Mouse (Mus musculus): ENCODE data around the gene Wdr5. TPM values are rescaled to one million over a fixed set of nuclear protein-coding genes. Genes with fewer than 3 reads are reported as not detected.

Gene Wdr5
- total RNA-seq (2023) = 39.5 TPM

DNA sequence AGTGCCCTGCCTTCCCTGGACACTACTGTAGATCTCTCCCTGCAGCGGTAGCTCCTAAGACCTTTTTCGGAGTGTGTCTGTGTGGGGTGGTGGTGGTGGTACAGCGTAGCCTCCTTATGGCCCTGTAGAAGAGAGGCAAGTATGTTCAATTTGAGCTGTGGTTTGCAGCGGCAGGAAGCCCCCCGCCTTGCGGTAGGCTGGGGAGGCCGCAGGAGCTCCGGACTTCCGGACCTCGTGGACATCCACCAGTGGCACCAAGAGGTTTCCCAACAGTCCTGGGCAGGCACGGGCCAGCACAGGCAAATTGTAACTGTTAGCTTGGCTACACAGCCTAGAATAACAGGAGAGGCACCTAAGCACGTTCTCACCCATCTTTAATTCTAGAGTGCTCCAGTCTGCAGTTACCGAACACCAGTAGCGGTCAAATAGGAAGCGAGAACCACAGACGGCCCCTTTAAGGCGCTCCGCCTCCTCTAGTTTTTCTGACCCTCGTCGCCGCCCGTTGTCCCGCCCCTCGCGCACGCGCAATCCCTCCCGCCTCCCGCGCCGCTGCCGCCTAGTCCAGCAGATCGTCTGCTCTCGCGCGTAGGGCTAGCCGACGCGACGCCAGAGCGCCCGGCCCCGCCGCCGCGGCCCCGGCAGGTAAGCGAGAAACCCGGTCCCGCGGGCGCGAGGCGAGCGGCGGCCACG is at the start of gene Wdr5:
Wdr5 (plus strand) TSS at position 519 of the 690 bp plus-strand sequence.

DNA sequence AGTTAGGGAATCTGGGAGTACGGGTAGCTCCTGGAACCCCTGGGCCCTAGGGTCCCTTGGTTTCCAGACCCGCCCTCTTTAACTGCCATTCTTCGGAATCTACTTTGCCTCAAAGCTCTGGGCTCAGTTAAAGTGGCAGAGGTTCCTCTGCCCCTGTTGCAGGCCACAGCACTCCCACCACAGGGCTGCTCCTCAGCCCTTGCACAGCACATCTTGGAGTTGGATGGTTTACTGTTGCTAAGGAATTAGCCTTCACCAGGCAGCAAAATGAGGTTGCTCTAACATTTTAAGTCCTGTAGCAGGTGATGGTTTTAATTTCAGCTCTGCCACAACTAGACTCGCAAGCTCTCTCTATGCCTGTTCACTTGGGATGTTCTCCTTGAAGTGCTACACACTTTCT is 7.4 kb upstream of the Wdr5 start, which contains the start of gene Brd3:
Brd3 (minus strand) TSS at position 101 of the 400 bp plus-strand sequence.

Other genes with a start within 250 kb of the Wdr5 start
- gene Vav2, start 88.1 kb upstream of the Wdr5 start, total RNA-seq (2023) = 21.3 TPM
- gene Brd3os, start 72.8 kb upstream of the Wdr5 start, total RNA-seq (2023) = not detected
- gene Brd3, start 7.5 kb upstream of the Wdr5 start, total RNA-seq (2023) = 21.3 TPM
- gene Rxra, start 161.3 kb downstream of the Wdr5 start, total RNA-seq (2023) = 10.3 TPM